Mouse (Mus musculus): ENCODE data around the gene 1700028P14Rik. TPM values are rescaled to one million over a fixed set of nuclear protein-coding genes. Genes with fewer than 3 reads are reported as not detected.

The 1700028P14Rik gene
- total RNA-seq, 1 experiment: not detected

DNA sequence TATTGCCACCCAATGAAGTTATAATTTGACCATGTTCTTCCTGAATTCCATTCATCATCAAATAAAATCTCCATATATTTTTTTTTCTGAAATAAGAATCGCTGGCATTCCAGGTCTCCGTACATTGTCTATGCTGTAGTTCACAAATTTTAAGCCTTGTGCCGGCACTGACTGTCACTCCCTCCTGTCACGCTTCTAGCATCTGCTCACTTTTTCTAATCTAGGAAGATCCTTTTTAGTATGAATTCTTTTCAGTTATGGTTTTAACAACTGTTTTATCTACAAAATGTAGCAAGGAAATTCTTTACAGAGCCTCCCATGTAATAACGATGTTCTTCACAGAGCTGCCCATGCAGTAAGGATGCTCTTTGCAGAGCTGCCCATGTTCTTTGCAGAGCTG lies 134.1 kb downstream of the 1700028P14Rik start:
- H3K36me3 ChIP-seq (ENCODE audit: control insufficient read depth, insufficient read depth, low read length, poor library complexity, severe bottlenecking): no peaks in the 10 kb centered on the region
- no peak overlapping the region for H3K27ac ChIP-seq (ENCODE audit: insufficient read depth, low read depth, low read length, poor library complexity, severe bottlenecking)
- H3K4me1 ChIP-seq (ENCODE audit: control insufficient read depth in 2 of 2, insufficient read depth in 2 of 2, low read length in 2 of 2, poor library complexity in 1 of 2): no peaks in the 10 kb centered on the region
- TF ChIP-seq HCFC1 (IDR thresholded peaks at IDR 0.05; ENCODE audit: borderline replicate concordance, insufficient read depth, low read length): no peak
- no peak for TF ChIP-seq ZNF384 (IDR thresholded peaks at IDR 0.05; ENCODE audit: low read depth, low read length)
- TF ChIP-seq ZC3H11A (IDR thresholded peaks at IDR 0.05; ENCODE audit: borderline replicate concordance, low read depth, low read length): no peak
- TF ChIP-seq CHD2 (IDR thresholded peaks at IDR 0.05; ENCODE audit: low read depth, low read length): no peak
- no peak for TF ChIP-seq MAFK (IDR thresholded peaks at IDR 0.05; ENCODE audit: insufficient read depth, low read depth, low read length)
- in situ Hi-C loops (cut with MboI; ENCODE audit: low sequenced_read_pairs in 2 of 2, unreplicated experiment in 2 of 2): loop anchor here (25.0 kb wide), 1 partner anchor 606 kb away; no protein-coding TSS in a partner anchor
- no peak overlapping the region for H3K4me3 ChIP-seq (ENCODE audit: insufficient read depth in 1 of 2, low read depth in 1 of 2, low read length in 2 of 2, poor library complexity in 1 of 2, severe bottlenecking in 1 of 2)
- H3K9me3 ChIP-seq (ENCODE audit: control insufficient read depth, insufficient read depth, low read depth, low read length): no peaks in the 10 kb centered on the region
- DNase-seq (ENCODE audit: low read depth, low spot score): no peak
- no peak overlapping the region for H3K9ac ChIP-seq (ENCODE audit: insufficient read depth, low read depth, low read length, poor library complexity, severe bottlenecking)

DNA sequence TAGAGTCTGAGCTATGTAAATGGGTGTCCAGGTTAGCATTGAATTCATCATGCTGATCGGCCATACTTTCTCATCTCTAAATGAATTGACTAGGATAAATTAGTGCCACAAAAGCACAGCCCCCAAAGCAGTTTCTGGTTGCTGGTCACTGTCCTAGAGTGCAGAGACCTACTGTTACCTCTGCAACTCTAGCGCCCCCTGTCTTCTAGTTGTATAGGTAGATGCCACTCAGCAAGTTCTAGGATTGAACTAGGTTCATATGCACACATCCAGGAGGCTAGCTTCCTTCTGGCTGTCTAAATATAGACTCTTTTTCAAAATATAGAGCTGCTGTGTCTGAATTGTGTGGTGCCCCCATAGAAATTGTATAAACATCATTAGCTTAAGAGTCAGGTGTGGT lies 141.3 kb downstream of the 1700028P14Rik start:
- no peak overlapping the region for H3K4me3 ChIP-seq (ENCODE audit: insufficient read depth in 1 of 2, low read depth in 1 of 2, low read length in 2 of 2, poor library complexity in 1 of 2, severe bottlenecking in 1 of 2)
- H3K27ac ChIP-seq (ENCODE audit: insufficient read depth, low read depth, low read length, poor library complexity, severe bottlenecking): no peak overlapping the region
- peaks cover 0 to 4% of the 10 kb centered on the region in 2 experiments; a peak in 2 of 4 replicates for H3K4me1 ChIP-seq (ENCODE audit: control insufficient read depth in 2 of 2, insufficient read depth in 2 of 2, low read length in 2 of 2, poor library complexity in 1 of 2)
- peak; percentile 44 for DNase-seq (ENCODE audit: low read depth, low spot score)
- in situ Hi-C loops (cut with MboI; ENCODE audit: low sequenced_read_pairs in 2 of 2, unreplicated experiment in 2 of 2): loop anchor here (25.0 kb wide), 1 partner anchor 599 kb away; no protein-coding TSS in a partner anchor
- no peaks in the 10 kb centered on the region for H3K9me3 ChIP-seq (ENCODE audit: control insufficient read depth, insufficient read depth, low read depth, low read length)
- H3K36me3 ChIP-seq (ENCODE audit: control insufficient read depth, insufficient read depth, low read length, poor library complexity, severe bottlenecking): no peaks in the 10 kb centered on the region
- no peak overlapping the region for H3K9ac ChIP-seq (ENCODE audit: insufficient read depth, low read depth, low read length, poor library complexity, severe bottlenecking)
- no peak; the same call in 1 of the 2 replicates for TF ChIP-seq MAFK (IDR thresholded peaks at IDR 0.05; ENCODE audit: insufficient read depth, low read depth, low read length)
- peak; percentile 53 for TF ChIP-seq ZC3H11A (IDR thresholded peaks at IDR 0.05; ENCODE audit: borderline replicate concordance, low read depth, low read length)
- no peak for TF ChIP-seq ZNF384 (IDR thresholded peaks at IDR 0.05; ENCODE audit: low read depth, low read length)
- no peak for TF ChIP-seq CHD2 (IDR thresholded peaks at IDR 0.05; ENCODE audit: low read depth, low read length)
- TF ChIP-seq HCFC1 (IDR thresholded peaks at IDR 0.05; ENCODE audit: borderline replicate concordance, insufficient read depth, low read length): no peak

Other genes with a start within 250 kb of the 1700028P14Rik start
- 0.26 and 0.85 TPM in 2 replicates for gene Mamdc2, start 204.4 kb downstream of the 1700028P14Rik start, total RNA-seq (2012; rRNA removed)
- 18.2 and 19.1 TPM in 2 replicates for gene Ptar1, start 34.6 kb upstream of the 1700028P14Rik start, total RNA-seq (2012; rRNA removed)
- gene Apba1, start 106.1 kb upstream of the 1700028P14Rik start, total RNA-seq (2012; rRNA removed): 0.16 and 0.22 TPM in 2 replicates